Mouse (Mus musculus): ENCODE results near the gene Hist2h2bb. TPM values are rescaled to one million over a fixed set of nuclear protein-coding genes. Genes with fewer than 3 reads are reported as not detected.
A peak's percentile ranks its signal among the peaks of the same experiment; 100 is the strongest.
"Not testable (repeated sequence)": the region's sequence is repeated elsewhere in the genome, so short reads cannot be mapped to it uniquely, and the experiment has no call there.

Hist2h2bb gene
- polyA plus RNA-seq, 1 experiment from 2014 or later = 8.2 TPM

GRCm38 (mm10) chr3:96246427-96246856, 23.1 kb upstream of the Hist2h2bb start, which contains the start of gene Hist2h3c1:
Gene Hist2h3c1, plus strand, starts transcription at chr3:96246685.
- not testable (repeated sequence) for H3K9me3 ChIP-seq (replicated peaks); H3K36me3 ChIP-seq; H3K27me3 ChIP-seq (ENCODE audit: low read depth, poor library complexity, severe bottlenecking); DNase-seq (ENCODE audit: low spot score)
- 0% methylated on average over 10 of the region's 47 CpGs for WGBS
- Histone ChIP-seq H3K4me3 (peak within 1 kb of the TSS; percentile 56), H3K4me1 (peaks cover 71% of the 10 kb centered on the region), H3K27ac (peak within 1 kb of the TSS; percentile 85)

DNA sequence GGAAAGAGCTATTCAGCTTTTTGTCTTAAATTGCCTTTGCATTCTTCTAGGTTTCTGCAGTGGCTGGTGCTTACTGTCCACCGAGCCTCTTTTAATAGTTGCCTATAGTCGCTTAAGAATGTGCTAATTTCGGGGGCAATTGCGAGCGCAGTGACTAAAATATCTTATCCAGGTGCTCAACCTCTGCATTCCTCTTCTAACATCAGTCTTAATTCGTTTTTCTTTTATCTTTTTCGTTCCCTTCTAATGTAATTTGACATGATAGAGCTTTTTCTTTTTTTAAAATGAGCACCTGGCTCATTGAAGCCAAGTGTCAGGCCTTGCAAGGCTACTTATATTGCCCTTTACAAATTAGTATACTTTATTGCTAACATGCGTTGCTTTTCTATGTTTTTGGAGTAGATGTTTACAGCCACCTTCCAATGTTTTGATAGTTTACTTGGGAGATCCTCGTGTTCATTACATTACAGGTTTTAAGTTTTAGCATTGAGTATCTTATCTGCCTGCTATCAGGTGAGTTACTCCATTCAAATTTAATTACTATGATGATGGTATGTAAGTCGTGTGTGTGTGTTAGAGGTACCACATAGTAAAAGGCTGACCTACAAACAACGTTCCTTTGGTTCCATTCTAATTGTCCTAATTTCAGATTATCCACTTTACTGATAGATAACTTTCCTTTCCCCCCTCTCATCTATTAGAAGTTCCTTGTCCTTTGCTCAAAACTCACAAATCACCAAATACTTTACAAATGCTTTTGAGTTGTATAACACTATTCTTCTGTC, 22.0 kb upstream of the Hist2h2bb start:
- no peak for DNase-seq (ENCODE audit: low spot score)
- Histone ChIP-seq H3K27ac (peak overlapping the region; percentile 85), H3K36me3 (no peaks in the 10 kb centered on the region), H3K4me1 (peaks cover 66% of the 10 kb centered on the region), H3K4me3 (peak overlapping the region; percentile 56), H3K27me3 (ENCODE audit: low read depth, poor library complexity, severe bottlenecking) (peaks cover 13% of the 10 kb centered on the region), H3K9me3 (replicated peaks) (no peaks in the 10 kb centered on the region)
- WGBS = 3% methylated on average over 11 of the region's 11 CpGs

GRCm38 (mm10) chr3:96248141-96249033, 21.2 kb upstream of the Hist2h2bb start:
- 55% methylated on average over 6 of the region's 6 CpGs for WGBS
- Histone ChIP-seq H3K4me3 (peak overlapping the region; percentile 56), H3K27ac (peak overlapping the region; percentile 85; the same call in 1 of the 2 replicates), H3K4me1 (peaks cover 58% of the 10 kb centered on the region), H3K36me3 (no peaks in the 10 kb centered on the region), H3K9me3 (replicated peaks) (no peaks in the 10 kb centered on the region), H3K27me3 (ENCODE audit: low read depth, poor library complexity, severe bottlenecking) (peaks cover 21% of the 10 kb centered on the region)
- DNase-seq (ENCODE audit: low spot score) = no peak

DNA sequence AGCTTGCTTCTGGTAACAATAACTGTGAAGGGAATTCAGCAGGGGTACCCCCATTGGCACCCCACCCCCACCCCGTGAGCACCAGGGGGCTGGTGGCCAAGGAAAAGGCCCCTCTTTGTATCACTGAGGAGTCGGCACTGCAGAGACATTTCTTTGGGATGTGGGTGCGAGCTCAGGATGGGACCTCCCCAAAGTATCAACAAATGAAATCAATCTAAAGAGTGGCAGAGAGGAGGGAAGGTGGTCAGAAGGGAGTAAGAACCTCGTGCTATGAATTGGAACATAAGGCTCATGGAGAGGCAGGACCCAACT, 20.6 kb upstream of the Hist2h2bb start:
- 55% methylated on average over 4 of the region's 4 CpGs for WGBS
- Histone ChIP-seq H3K4me3 (peak overlapping the region; percentile 56; the same call in 1 of the 2 replicates), H3K4me1 (peaks cover 52% of the 10 kb centered on the region), H3K9me3 (replicated peaks) (no peaks in the 10 kb centered on the region), H3K36me3 (no peaks in the 10 kb centered on the region), H3K27ac (0 out of 2 replicates have a peak overlapping the region, but pooled peaks have one; percentile 40), H3K27me3 (ENCODE audit: low read depth, poor library complexity, severe bottlenecking) (peaks cover 27% of the 10 kb centered on the region)
- no peak for DNase-seq (ENCODE audit: low spot score)

DNA sequence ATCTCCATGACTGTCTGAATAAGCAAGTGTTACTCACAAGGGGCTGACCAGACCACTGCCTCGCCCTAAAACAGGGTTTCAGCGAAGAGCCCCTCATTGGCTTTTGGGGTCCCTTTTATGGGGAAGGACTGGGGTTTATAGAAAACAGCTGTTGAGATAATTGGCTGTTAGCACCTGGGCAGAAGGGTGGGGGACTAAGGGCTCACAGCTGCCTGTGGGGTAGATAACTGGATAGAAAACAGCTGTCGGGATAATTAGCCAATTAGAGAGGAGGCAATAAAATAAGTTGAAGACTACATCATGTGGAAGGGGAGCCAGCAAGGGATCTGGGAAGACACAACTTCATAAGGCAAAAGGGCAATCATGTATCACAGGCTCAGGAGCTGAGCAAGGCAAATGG, 18.7 kb upstream of the Hist2h2bb start:
- Histone ChIP-seq H3K27ac (no peak overlapping the region), H3K27me3 (ENCODE audit: low read depth, poor library complexity, severe bottlenecking) (peaks cover 44% of the 10 kb centered on the region), H3K36me3 (no peaks in the 10 kb centered on the region), H3K4me3 (no peak overlapping the region), H3K9me3 (replicated peaks) (no peaks in the 10 kb centered on the region), H3K4me1 (peaks cover 46% of the 10 kb centered on the region)
- peak; percentile 49 for DNase-seq (ENCODE audit: low spot score)
- WGBS = 34% methylated on average over 3 of the region's 3 CpGs

DNA sequence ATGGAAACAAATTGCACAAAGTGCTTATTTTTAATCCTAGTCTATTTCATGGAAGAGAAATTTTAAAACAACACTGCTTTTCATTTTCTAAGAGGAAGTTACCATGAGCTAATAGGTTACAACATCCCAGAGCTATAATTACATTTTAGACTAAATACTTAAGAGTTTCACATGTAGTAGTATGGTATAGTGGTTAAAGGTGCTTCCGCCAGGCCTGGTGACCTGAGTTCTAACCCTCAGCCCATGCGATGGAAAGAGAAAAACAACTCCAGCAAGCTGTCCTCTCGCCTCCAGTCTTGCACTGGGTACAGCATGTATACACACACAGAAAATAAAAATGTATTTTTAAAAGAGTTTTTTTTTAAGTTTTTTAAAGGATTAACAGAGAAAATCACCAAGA, 17.8 kb upstream of the Hist2h2bb start:
- H3K9me3 ChIP-seq (replicated peaks) = no peaks in the 10 kb centered on the region
- no peak for DNase-seq (ENCODE audit: low spot score)
- peaks cover 48% of the 10 kb centered on the region for H3K27me3 ChIP-seq (ENCODE audit: low read depth, poor library complexity, severe bottlenecking)
- H3K27ac ChIP-seq = no peak overlapping the region
- 87% methylated on average over 3 of the region's 3 CpGs for WGBS
- no peaks in the 10 kb centered on the region for H3K36me3 ChIP-seq
- H3K4me3 ChIP-seq = no peak overlapping the region
- peaks cover 46% of the 10 kb centered on the region for H3K4me1 ChIP-seq

DNA sequence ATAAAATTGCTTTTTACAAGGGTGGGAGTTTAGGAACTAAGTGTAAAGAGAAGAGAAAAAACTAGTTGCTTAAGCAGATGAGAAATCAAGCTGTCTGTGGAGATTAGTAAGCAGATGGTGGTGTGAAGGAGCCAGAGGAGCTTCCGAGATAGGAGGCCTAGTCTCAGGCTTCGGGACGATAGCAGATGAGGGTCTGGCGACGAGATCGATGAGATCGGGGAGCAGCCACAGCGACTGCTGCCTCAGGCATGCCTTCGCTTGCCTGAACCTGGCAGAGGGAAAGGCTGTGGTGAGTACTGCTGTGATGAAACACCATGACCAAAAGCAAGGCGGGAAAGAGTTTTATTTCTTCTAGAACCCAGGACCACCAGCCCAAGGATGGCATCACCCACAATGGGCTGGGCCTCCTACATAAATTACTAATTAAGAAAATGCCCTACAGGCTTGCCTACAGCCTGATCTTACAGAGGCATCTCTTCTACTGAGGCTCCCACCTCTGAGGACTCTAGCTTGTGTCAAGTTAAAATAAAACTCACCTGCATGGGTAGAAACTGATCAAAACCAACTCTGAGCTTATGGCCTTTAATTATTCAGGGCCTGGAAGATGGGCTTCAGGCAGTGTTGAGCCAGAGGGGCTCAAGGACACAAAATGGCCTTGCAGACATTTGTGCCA, 14.7 kb upstream of the Hist2h2bb start:
- WGBS = 46% methylated on average over 10 of the region's 10 CpGs
- H3K4me3 ChIP-seq = no peak overlapping the region
- no peaks in the 10 kb centered on the region for H3K36me3 ChIP-seq
- peaks cover 46% of the 10 kb centered on the region for H3K27me3 ChIP-seq (ENCODE audit: low read depth, poor library complexity, severe bottlenecking)
- peaks cover 20% of the 10 kb centered on the region for H3K4me1 ChIP-seq
- no peak overlapping the region for H3K27ac ChIP-seq
- H3K9me3 ChIP-seq (replicated peaks) = no peaks in the 10 kb centered on the region
- peak; percentile 53 for DNase-seq (ENCODE audit: low spot score)

DNA sequence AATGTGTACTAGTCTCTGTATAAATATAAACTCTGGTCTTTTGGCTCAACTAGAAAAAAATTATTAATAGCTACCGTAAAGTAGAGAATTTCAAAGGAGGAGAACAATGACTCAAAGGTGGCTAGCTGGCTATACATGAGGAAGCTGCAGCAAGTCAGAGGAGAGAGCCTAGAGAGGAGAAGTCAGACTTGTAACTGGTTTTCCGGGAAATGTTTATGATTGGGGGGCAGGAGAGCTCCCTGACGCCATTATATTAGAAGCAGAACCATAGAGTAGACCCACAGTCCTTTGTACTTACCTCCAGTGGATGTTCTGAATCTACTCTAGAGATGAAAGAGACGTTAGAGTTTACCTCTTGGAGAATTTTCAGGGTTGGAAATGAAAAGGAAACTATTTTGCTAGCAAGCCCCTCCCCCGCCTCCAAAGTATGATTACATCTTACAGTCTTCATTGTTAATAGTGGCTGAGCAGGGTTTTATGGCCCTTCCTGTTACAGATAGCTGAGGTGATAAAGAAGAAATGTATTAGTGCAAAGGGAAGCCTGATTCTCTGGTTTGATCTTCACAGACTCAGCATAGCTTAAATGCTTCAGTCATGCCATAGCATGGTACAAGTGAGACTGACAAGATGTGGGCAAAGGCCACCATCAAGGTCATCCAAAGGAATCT, 13.5 kb upstream of the Hist2h2bb start:
- no peaks in the 10 kb centered on the region for H3K9me3 ChIP-seq (replicated peaks)
- peaks cover 7% of the 10 kb centered on the region for H3K4me1 ChIP-seq
- no peaks in the 10 kb centered on the region for H3K36me3 ChIP-seq
- peaks cover 51% of the 10 kb centered on the region for H3K27me3 ChIP-seq (ENCODE audit: low read depth, poor library complexity, severe bottlenecking)
- H3K27ac ChIP-seq = no peak overlapping the region
- no peak overlapping the region for H3K4me3 ChIP-seq
- WGBS = 86% methylated on average over 5 of the region's 5 CpGs
- no peak for DNase-seq (ENCODE audit: low spot score)

DNA sequence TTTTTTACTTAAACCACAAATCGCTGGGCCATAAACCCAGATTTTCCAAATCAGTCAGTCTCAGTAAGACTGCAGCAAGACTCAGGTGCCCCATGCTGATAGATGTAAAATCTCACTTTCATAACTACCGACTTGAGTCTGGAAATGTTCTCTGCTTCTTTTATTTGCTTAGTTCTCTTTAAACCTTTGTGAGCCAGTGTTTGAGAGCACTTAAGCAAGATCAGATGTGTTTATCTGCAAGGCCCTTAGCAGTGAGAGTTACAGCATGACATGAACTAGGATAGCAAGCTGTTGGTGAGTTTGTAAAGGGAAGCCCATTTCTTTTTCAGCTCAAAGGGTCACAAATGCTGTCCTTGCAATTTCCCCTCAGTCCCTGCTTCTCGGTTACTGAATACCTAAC, 12.4 kb upstream of the Hist2h2bb start:
- no peak overlapping the region for H3K4me3 ChIP-seq
- no peaks in the 10 kb centered on the region for H3K36me3 ChIP-seq
- no peak for DNase-seq (ENCODE audit: low spot score)
- peaks cover 13% of the 10 kb centered on the region for H3K4me1 ChIP-seq
- peaks cover 49% of the 10 kb centered on the region for H3K27me3 ChIP-seq (ENCODE audit: low read depth, poor library complexity, severe bottlenecking)
- WGBS = 79% methylated on average over 3 of the region's 3 CpGs
- H3K9me3 ChIP-seq (replicated peaks) = no peaks in the 10 kb centered on the region
- no peak overlapping the region for H3K27ac ChIP-seq

DNA sequence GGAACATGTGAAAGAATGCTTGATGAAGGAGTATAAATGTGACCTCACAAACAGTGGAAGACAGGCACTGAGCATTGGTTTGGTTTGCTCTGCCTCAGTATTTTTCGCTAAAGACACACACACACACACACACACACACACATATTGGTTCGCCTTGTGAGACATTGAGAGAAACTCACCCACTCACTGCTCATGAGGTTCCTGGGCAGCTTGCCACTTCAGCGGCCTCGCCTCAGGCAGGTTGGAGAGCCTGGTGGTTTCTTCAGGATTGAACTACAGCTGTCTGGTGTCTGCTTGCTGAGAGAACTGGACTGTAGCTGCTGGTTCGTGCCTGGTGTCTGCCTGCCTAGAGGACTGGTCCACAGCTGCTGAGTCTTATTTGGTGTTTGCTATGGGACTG, 9.3 kb upstream of the Hist2h2bb start:
- Histone ChIP-seq H3K4me1 (peaks cover 33% of the 10 kb centered on the region), H3K36me3 (no peaks in the 10 kb centered on the region), H3K4me3 (no peak overlapping the region), H3K27ac (no peak overlapping the region), H3K9me3 (replicated peaks) (no peaks in the 10 kb centered on the region), H3K27me3 (ENCODE audit: low read depth, poor library complexity, severe bottlenecking) (peaks cover 21% of the 10 kb centered on the region)
- DNase-seq (ENCODE audit: low spot score) = no peak
- WGBS = 92% methylated on average over 5 of the region's 5 CpGs

GRCm38 (mm10) chr3:96261623-96262022, 7.9 kb upstream of the Hist2h2bb start:
- Histone ChIP-seq H3K9me3 (replicated peaks) (no peaks in the 10 kb centered on the region), H3K27ac (peak overlapping the region; percentile 97), H3K4me3 (peak overlapping the region; percentile 62), H3K36me3 (no peaks in the 10 kb centered on the region), H3K4me1 (peaks cover 35% of the 10 kb centered on the region), H3K27me3 (ENCODE audit: low read depth, poor library complexity, severe bottlenecking) (peaks cover 10% of the 10 kb centered on the region; the same call in 1 of the 2 replicates)
- DNase-seq (ENCODE audit: low spot score) = no peak
- 71% methylated on average over 3 of the region's 3 CpGs for WGBS

GRCm38 (mm10) chr3:96262216-96262875, 7.2 kb upstream of the Hist2h2bb start:
- Histone ChIP-seq H3K4me3 (peak overlapping the region; percentile 62), H3K4me1 (peaks cover 41% of the 10 kb centered on the region), H3K36me3 (no peaks in the 10 kb centered on the region), H3K9me3 (replicated peaks) (no peaks in the 10 kb centered on the region), H3K27me3 (ENCODE audit: low read depth, poor library complexity, severe bottlenecking) (peaks cover 10% of the 10 kb centered on the region; the same call in 1 of the 2 replicates), H3K27ac (peak overlapping the region; percentile 97)
- peak; percentile 81 for DNase-seq (ENCODE audit: low spot score)
- WGBS = 2% methylated on average over 19 of the region's 19 CpGs

Measured in limb, embryonic 10.5 days (tissue).